Mouse (Mus musculus): ENCODE measurements around the gene Lrit3.

DNA sequence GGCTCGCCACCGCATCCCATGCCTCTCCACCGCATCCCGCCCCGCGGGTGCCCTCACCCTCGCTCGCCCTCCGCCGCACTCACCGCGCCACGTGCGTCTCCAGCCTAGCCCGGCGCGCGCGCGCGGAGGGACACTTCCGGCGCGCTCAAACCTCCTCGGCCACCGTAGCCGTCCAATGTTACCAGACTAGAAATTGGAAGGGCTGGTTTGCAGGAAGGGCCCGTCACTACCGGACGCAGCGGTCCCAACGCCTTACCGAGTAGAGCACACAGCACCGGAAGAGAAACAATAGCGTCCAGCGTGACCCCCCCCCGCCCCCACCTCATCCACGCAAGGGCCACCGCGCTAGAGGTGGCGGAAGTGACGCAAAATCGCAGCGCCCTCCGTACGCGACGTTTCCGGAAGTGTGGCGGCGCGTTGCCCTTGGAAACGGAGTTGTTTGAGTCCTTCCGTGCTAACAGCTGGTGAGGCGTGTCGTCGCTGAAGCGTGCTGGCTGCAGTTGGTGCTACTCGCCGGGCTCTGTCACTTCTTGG lies 27.3 kb upstream of the Lrit3 start, which contains the start of gene Gar1:
- TF ChIP-seq CTCF (IDR thresholded peaks at IDR 0.05; ENCODE audit: control insufficient read depth, insufficient read depth, insufficient read length), result no peak
- peak; percentile 77 for TF ChIP-seq MYOD1 (IDR thresholded peaks at IDR 0.05; ENCODE audit: control insufficient read depth, insufficient read length, low read depth)
- no peak for TF ChIP-seq CEBPB (IDR thresholded peaks at IDR 0.05; ENCODE audit: low read depth)
- TF ChIP-seq MAX (IDR thresholded peaks at IDR 0.05), result peak; percentile 97
